Comparison of ENCODE assay signal across 9 mouse cellular contexts in the genomic region with DNA sequence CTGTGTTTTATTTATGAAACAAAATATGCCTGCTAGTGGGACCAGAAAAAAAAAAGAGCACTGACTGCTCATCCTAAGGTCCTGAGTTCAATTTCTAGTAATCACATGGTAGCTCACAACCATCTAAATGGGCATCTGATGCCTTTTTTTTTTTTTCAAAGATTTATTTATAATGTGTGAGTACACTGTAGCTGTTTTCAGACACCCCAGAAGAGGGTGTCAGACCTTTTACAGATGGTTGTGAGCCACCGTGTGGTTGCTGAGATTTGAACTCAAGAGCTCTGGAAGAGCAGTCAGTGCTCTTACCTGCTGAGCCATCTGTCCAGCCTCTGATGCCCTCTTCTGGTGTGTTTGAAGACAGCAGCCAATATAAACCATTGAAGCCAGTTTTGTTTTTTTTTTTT. TPM values are rescaled to one million over a fixed set of nuclear protein-coding genes. Genes with fewer than 3 reads are reported as not detected.
DNase-seq lines count a peak whose midpoint lies in the region; ATAC-seq and TF ChIP-seq lines count a peak whose summit lies in the region.
"Had no signal": no experiment of that assay in that cellular context is flagged by ENCODE, and none has a peak within 500 bp of the region (broad histone marks: within the 10 kb centered on the region; RNA-seq: fewer than 3 reads in every experiment).

No protein-coding gene starts in this region.

- H3K36me3 ChIP-seq in kidney, adult 2 months (ENCODE audit: control insufficient read depth, insufficient read depth, low read length): peaks cover 5% of the 10 kb centered on the region; the same call in 1 of the 2 replicates
- peaks cover 17% of the 10 kb centered on the region for H3K36me3 ChIP-seq in embryonic facial prominence, embryonic 13.5 days

- WGBS in kidney, adult 2 months: 26% methylated on average over 1 of the region's 1 CpGs
- 43% methylated on average over 1 of the region's 1 CpGs for WGBS in embryonic facial prominence, embryonic 13.5 days

- H3K27me3 ChIP-seq in kidney, adult 2 months (replicated peaks; ENCODE audit: control insufficient read depth, insufficient read depth, low read length): no peaks in the 10 kb centered on the region
- no peaks in the 10 kb centered on the region for H3K27me3 ChIP-seq in embryonic facial prominence, embryonic 13.5 days

- no peak for ATAC-seq in embryonic facial prominence, embryonic 13.5 days (ENCODE audit: insufficient number of reproducible peaks, insufficient read depth, low FRiP score, low TSS enrichment, low read depth)

- H3K4me1 ChIP-seq in kidney, adult 2 months (ENCODE audit: control insufficient read depth, insufficient read depth, low read length): no peaks in the 10 kb centered on the region
- H3K4me1 ChIP-seq in embryonic facial prominence, embryonic 13.5 days: peaks cover 8% of the 10 kb centered on the region

- no peak for DNase-seq in kidney, adult 2 months
- DNase-seq in kidney, postnatal 25 days: no peak
- peak; percentile 52 for DNase-seq in thymus, postnatal 4 days
- DNase-seq in thymus, adult 18-20 months: no peak
- DNase-seq in right cerebral cortex, postnatal 4 days: no peak
- DNase-seq in kidney, adult 18-20 months: no peak
- no peak for DNase-seq in layer of hippocampus, adult 18-20 months (ENCODE audit: low spot score in 2 of 2)
- DNase-seq: layer of hippocampus, postnatal 36 days had no signal

- no peak overlapping the region for H3K27ac ChIP-seq in kidney, adult 2 months (ENCODE audit: insufficient read depth, low read depth, low read length)
- H3K27ac ChIP-seq in embryonic facial prominence, embryonic 13.5 days: peak overlapping the region; percentile 33; the same call in 1 of the 2 replicates

- no peak overlapping the region for H3K4me2 ChIP-seq in embryonic facial prominence, embryonic 13.5 days

- H3K9me3 ChIP-seq in embryonic facial prominence, embryonic 13.5 days: no peaks in the 10 kb centered on the region

- no peak overlapping the region for H3K9ac ChIP-seq in embryonic facial prominence, embryonic 13.5 days

- 0 out of 2 replicates have a peak, but pooled peaks have one; percentile 13 for TF ChIP-seq CTCF in kidney, adult 2 months (conservative IDR thresholded peaks at IDR 0.05; ENCODE audit: insufficient read depth, insufficient read length, low read depth, low read length)

- no peak overlapping the region for H3K4me3 ChIP-seq in kidney, adult 2 months (ENCODE audit: insufficient read depth, low read depth, low read length)
- H3K4me3 ChIP-seq in embryonic facial prominence, embryonic 13.5 days: no peak overlapping the region

- no peak for TF ChIP-seq POLR2A in kidney, adult 2 months (IDR thresholded peaks at IDR 0.05; ENCODE audit: low read depth, low read length)

RNA-seq across cellular contexts. Expression of gene H3f3b, which starts 7.2 kb away (rescaled TPM):
- polyA plus RNA-seq in kidney, adult 2 months (2012; rRNA removed): 135 and 150 TPM in 2 replicates
- 2,264 and 2,363 TPM in 2 replicates for polyA plus RNA-seq in embryonic facial prominence, embryonic 13.5 days (2015; fragmentation: Nextera tagmentation; extraction: Ambion mirVana)
- 100 to 1,000 TPM; 267 to 281 TPM for total RNA-seq in layer of hippocampus, adult 18-20 months (2021)

RNA-seq across cellular contexts. Expression of gene Galk1, which starts 8.0 kb away (rescaled TPM):
- polyA plus RNA-seq in kidney, adult 2 months (2012; rRNA removed): 83.2 and 87.9 TPM in 2 replicates
- 169 and 189 TPM in 2 replicates for polyA plus RNA-seq in embryonic facial prominence, embryonic 13.5 days (2015; fragmentation: Nextera tagmentation; extraction: Ambion mirVana)
- total RNA-seq in layer of hippocampus, adult 18-20 months (2021): 10 to 100 TPM; 11.7 to 14.1 TPM

RNA-seq across cellular contexts. Expression of gene Unk, which starts 9.6 kb away (rescaled TPM):
- polyA plus RNA-seq in kidney, adult 2 months (2012; rRNA removed): 22.1 and 28.1 TPM in 2 replicates
- 40.7 and 44.9 TPM in 2 replicates for polyA plus RNA-seq in embryonic facial prominence, embryonic 13.5 days (2015; fragmentation: Nextera tagmentation; extraction: Ambion mirVana)
- total RNA-seq in layer of hippocampus, adult 18-20 months (2021): 10 to 100 TPM; 20.6 to 23.1 TPM

RNA-seq across cellular contexts. Expression of gene Itgb4, which starts 46.0 kb away (rescaled TPM):
- polyA plus RNA-seq in kidney, adult 2 months (2012; rRNA removed): 5.1 and 5.3 TPM in 2 replicates
- 11.2 and 11.6 TPM in 2 replicates for polyA plus RNA-seq in embryonic facial prominence, embryonic 13.5 days (2015; fragmentation: Nextera tagmentation; extraction: Ambion mirVana)
- 1 to 10 TPM; 7.9 to 8.7 TPM for total RNA-seq in layer of hippocampus, adult 18-20 months (2021)

RNA-seq across cellular contexts. Expression of gene Unc13d, which starts 57.2 kb away (rescaled TPM):
- 1.1 and 2.4 TPM in 2 replicates for polyA plus RNA-seq in kidney, adult 2 months (2012; rRNA removed)
- 2.7 and 2.9 TPM in 2 replicates for polyA plus RNA-seq in embryonic facial prominence, embryonic 13.5 days (2015; fragmentation: Nextera tagmentation; extraction: Ambion mirVana)
- total RNA-seq in layer of hippocampus, adult 18-20 months (2021): 1 to 10 TPM; 1.6 to 3.0 TPM

Comparison
In these comparisons a context has a peak if more than half of its experiments do, and no peak if none do; other contexts are left out.
1. RNA of gene H3f3b, which starts 7.2 kb away (polyA plus RNA-seq): 2,264 to 2,363 TPM in embryonic facial prominence, embryonic 13.5 days; 135 to 150 TPM in kidney, adult 2 months; every median in the first group is over 10 times any median in the second.